Mouse (Mus musculus) adrenal gland, postnatal 14 days (tissue): Measurements from ENCODE around the gene Pth1r. TPM values are rescaled to one million over a fixed set of nuclear protein-coding genes. Genes with fewer than 3 reads are reported as not detected.
A peak's percentile ranks its signal among the peaks of the same experiment; 100 is the strongest.

Experiments used
- DNase-seq: peaks from one replicate; pipeline ENCODE4 v3.0.0; 2021; ENCODE audit warnings: mixed read lengths
- total RNA-seq: library from RNA; stranded (reverse); gene quantifications from 2 replicates; pipeline ENCODE4 v1.2.3, GENCODE M21; 2021

Gene Pth1r
- total RNA-seq, 1 experiment from 2014 or later = 9.0 TPM

- DNase-seq = no peak
Measured at GRCm38 (mm10) chr9:110750404-110751187, 3.7 kb upstream of the Pth1r start.

GRCm38 (mm10) chr9:110748451-110748850, 1.5 kb upstream of the Pth1r start:
- DNase-seq = no peak

GRCm38 (mm10) chr9:110746238-110746637, 707 bp downstream of the Pth1r start:
- no peak for DNase-seq

GRCm38 (mm10) chr9:110745752-110746151, 1.2 kb downstream of the Pth1r start:
- DNase-seq = no peak

- DNase-seq = peak; percentile 33
Measured at GRCm38 (mm10) chr9:110743456-110744323, 3.3 kb downstream of the Pth1r start.

GRCm38 (mm10) chr9:110742951-110743455, 3.9 kb downstream of the Pth1r start:
- peak; percentile 32 for DNase-seq

GRCm38 (mm10) chr9:110742295-110742950, 4.5 kb downstream of the Pth1r start:
- DNase-seq = peak; percentile 50

GRCm38 (mm10) chr9:110741711-110742294, 5.1 kb downstream of the Pth1r start, which contains the start of gene Myl3:
Gene Myl3, plus strand, starts transcription at chr9:110741861.
- no peak for DNase-seq

- no peak for DNase-seq
Measured at GRCm38 (mm10) chr9:110739961-110740360, 7.0 kb downstream of the Pth1r start.

- DNase-seq = no peak
Measured at GRCm38 (mm10) chr9:110738054-110738453, 8.9 kb downstream of the Pth1r start.

GRCm38 (mm10) chr9:110736362-110736761, 10.6 kb downstream of the Pth1r start:
- DNase-seq = no peak

- DNase-seq = no peak
Measured at GRCm38 (mm10) chr9:110734154-110734553, 12.8 kb downstream of the Pth1r start.

GRCm38 (mm10) chr9:110733102-110733501, 13.8 kb downstream of the Pth1r start:
- no peak for DNase-seq

- peak; percentile 86 for DNase-seq
Measured at GRCm38 (mm10) chr9:110732623-110733022, 14.3 kb downstream of the Pth1r start.

GRCm38 (mm10) chr9:110731859-110732258, 15.1 kb downstream of the Pth1r start:
- no peak for DNase-seq

GRCm38 (mm10) chr9:110729841-110730240, 17.1 kb downstream of the Pth1r start:
- peak; percentile 57 for DNase-seq

GRCm38 (mm10) chr9:110726867-110727266, 20.1 kb downstream of the Pth1r start:
- DNase-seq = no peak

- peak; percentile 73 for DNase-seq
Measured at GRCm38 (mm10) chr9:110725721-110726135, 21.2 kb downstream of the Pth1r start.

- DNase-seq = no peak
Measured at GRCm38 (mm10) chr9:110722060-110722459, 24.9 kb downstream of the Pth1r start.

GRCm38 (mm10) chr9:110719977-110720376, 27.0 kb downstream of the Pth1r start:
- no peak for DNase-seq

- no peak for DNase-seq
Measured at GRCm38 (mm10) chr9:110718810-110719209, 28.1 kb downstream of the Pth1r start.

GRCm38 (mm10) chr9:110718071-110718470, 28.9 kb downstream of the Pth1r start:
- no peak for DNase-seq
